Mouse (Mus musculus): ENCODE data around the gene Ankrd13a. TPM values are rescaled to one million over a fixed set of nuclear protein-coding genes. Genes with fewer than 3 reads are reported as not detected.
A peak's percentile ranks its signal among the peaks of the same experiment; 100 is the strongest.
"Not testable (repeated sequence)": the region's sequence is repeated elsewhere in the genome, so short reads cannot be mapped to it uniquely, and the experiment has no call there.

The Ankrd13a gene
- total RNA-seq, 2 experiments from 2014 or later, result 41.1 to 43.1 TPM

DNA sequence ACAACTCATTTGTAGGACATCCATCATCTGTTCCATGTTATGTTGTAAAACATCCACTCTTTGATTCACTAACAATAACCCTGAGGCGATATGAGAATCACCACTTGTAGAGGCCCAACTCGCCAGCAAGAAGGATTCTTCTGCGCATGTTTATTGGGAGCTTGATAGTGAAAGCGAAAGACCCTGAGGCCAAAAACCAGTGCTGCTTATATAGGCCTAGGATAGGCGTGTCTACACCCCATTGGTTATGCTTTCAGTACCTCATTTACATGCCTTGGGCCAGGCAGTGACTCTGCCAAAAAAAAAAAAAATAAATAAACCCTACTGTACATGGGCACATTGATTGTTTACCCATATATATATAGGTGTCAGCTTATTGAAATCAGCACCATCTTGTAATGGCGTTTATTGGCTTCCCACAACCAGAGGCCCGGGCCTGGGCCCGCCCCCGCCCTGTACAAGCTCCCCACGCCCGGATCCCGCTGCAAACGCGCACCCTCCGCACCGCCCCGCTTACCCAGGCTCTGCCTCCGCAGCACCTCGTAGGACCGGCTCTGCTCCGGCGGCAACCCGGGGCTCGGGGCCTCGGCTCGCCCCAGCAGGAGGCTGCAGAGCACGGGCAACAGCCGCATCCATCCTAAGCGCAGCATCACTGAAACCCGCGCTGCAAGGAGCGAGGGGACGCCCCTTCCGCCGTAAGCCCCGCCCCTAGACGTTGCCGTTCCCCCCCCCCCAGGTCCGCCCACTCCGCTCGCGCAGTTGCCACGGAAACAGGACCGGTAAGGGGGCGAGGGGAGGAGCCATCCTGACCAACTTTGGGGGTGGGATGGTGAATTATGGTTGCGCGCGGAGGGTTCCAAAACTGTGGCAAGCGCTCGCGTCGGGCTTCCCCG, 48.6 kb downstream of the Ankrd13a start, which contains the start of gene 1500011B03Rik:
Gene 1500011B03Rik, minus strand, starts transcription at position 673 of the 893 bp plus-strand sequence.
- peak; percentile 64 to 70 for DNase-seq (ENCODE audit: extremely low spot score in 1 of 2, low spot score in 1 of 2)

DNA sequence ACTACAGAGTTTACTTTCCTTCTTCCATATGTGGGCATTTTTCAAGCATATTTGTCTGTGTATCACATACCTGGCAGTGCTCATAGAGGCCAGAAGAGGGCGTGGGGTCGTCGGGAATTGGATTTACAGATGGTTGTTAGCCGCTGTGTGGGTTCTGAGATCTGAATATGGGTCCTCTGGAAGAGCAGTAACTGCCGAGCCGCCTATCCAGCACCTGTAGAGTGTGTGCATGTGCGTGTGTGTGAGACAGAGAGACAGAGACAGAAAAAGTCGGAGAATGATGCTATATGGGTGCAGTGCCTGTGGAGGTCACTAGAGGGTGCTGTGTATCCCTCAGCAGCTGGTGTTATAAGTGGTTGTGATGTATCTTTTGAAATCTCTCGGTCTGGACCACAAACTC, 49.7 kb downstream of the Ankrd13a start:
- DNase-seq (ENCODE audit: extremely low spot score in 1 of 2, low spot score in 1 of 2), result no peak

DNA sequence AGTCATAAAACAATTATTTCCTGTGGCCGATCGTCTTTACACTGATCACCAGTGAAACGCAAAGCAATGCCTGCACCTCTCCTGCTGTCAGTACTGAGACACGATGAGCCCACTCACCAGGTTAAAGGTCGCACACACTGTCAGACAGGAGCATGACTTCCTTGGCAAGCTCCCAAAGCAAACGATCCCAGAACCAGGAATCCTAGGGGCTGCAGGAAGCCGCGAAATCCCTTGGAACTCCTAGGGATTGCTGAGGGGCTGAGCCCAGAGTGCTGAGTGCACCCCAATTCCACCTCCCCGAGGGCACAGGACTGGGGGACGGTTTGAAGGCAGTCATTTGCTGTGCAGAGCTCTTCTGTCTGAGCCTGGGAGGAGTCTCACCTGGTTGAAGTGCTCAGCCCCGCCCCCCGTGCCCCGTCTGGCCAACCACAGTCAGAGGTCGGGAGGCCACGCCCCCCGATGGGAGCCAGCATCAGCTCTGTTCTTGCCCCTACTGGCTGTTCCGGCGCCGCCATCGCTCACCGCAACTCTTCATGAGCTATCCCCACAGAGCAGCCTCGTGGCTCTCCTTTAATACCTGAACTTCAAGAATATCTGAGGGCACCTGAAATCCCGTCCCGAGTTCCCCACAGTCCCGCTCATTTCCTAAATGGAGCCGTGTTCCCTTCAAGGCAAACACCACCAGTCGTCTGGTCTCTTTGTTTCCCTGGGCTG, 51.7 kb downstream of the Ankrd13a start:
- no peak for DNase-seq (ENCODE audit: extremely low spot score in 1 of 2, low spot score in 1 of 2)

DNA sequence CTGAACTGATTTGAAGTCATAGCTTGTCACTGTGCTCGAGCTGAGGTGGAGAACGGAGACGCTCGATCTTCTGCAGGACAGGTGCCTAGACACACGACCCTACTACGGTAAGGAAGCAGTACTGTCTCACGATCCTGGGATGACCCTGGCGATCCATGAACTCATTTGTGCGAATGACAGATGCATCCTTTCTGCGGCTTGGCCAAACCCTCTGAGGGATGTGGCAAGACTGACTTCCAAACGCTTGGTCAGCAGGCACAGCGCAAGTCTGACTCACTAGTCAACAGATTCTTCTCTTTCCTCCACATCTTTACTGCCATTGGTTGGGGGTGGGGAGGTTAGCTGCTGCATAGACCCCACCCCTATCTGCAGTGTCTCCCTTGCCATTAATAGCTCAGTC, 53.0 kb downstream of the Ankrd13a start:
- DNase-seq (ENCODE audit: extremely low spot score in 1 of 2, low spot score in 1 of 2), result no peak

DNA sequence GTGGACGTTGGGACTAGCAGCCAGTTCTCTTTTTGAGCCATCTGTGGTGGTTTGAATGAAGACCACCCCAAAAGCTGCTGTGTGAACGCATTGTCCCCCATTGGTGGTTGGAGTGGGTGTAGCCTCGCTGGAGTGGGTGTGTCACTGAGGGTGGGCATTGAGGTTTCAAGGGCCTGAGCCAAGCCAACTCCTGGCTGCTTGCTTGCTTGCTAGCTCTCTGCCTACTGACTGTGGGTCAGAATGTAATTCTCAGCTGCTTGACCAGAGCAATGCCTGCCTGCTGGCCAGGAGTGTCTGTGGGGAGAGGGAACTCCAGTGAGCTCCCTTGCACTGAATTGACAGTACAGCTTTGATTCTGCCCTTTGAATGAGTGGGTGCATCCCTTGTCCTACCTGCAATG, 55.3 kb downstream of the Ankrd13a start:
- DNase-seq (ENCODE audit: extremely low spot score in 1 of 2, low spot score in 1 of 2), result no peak

DNA sequence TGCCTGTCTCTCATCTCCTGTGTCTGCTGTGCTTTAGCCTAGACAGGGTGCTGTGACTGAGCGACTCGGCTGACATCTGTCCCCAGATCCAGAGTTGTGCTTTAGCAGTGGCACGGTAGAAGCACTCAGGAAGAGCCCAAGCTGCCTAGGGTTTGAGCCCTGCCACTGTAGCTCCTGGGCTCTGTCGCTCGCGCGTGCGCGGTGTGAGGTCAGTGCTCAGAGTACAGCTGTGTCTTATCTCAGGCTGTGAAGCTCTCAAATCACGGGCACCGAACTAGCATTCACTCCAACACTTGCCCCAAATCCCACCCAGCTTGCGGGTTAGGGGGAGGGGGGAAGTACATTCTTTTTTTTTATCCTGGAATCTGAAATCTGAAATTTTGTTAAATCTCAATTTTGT, 62.4 kb downstream of the Ankrd13a start:
- no peak for DNase-seq (ENCODE audit: extremely low spot score in 1 of 2, low spot score in 1 of 2)

DNA sequence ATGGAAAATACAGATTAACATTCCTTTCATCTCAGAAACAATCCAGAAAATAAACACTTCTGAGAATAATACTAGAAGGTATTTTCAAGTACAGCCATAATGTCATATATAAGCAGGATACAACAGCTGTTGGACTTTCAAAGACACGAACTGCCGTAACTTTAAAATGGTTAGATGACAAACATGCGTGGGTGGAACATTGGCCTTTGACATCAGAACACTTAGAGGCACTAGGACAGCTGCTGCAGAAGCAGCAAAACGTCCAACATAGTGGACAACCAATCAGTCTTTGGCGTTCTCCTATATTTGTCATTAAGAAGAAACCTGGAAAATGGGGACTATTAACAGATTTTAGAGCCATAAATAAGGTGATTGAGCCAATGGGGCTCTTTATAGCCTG, 66.0 kb downstream of the Ankrd13a start:
- DNase-seq (ENCODE audit: extremely low spot score in 1 of 2, low spot score in 1 of 2), result not testable (repeated sequence)

DNA sequence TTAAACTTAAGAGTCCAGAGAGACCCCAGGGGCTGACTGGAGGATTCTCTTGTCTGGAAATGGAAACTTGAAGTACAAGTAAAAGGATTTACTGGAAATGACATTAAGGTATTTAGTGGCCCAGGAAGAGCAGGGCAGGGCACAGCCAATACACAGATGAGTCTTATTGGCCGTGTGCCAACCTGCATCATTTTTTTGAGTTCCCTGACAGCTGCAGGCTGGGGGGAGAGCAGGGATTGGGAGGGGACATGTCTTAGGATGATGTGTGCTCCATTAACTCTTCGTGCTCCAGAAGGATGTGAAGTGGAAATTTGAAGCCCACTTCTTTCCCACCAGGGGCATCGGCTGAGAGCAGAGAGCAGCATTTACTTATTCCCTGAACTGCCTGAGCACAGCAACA, 67.7 kb downstream of the Ankrd13a start:
- not testable (repeated sequence) for DNase-seq (ENCODE audit: extremely low spot score in 1 of 2, low spot score in 1 of 2)

DNA sequence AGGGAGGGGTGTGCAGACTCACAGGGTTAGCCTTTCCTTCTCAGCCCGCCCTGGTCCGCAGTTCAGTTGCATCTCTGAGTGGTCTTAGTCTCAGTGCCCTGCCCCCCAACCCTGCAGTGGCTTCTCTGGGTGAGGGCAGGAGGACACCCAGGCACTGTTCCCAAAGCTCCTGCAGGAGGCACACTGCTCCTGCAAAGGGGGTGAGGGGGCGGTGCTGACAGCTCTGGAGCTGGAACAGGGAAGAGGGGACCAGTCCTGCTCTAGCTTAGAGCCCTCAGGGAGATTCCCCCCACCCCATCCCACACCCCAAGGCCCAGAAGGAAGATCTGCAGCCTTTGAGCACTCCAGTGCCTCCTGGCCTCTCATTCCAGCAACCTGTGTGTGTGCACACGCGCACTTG, 68.2 kb downstream of the Ankrd13a start:
- no peak for DNase-seq (ENCODE audit: extremely low spot score in 1 of 2, low spot score in 1 of 2)

DNA sequence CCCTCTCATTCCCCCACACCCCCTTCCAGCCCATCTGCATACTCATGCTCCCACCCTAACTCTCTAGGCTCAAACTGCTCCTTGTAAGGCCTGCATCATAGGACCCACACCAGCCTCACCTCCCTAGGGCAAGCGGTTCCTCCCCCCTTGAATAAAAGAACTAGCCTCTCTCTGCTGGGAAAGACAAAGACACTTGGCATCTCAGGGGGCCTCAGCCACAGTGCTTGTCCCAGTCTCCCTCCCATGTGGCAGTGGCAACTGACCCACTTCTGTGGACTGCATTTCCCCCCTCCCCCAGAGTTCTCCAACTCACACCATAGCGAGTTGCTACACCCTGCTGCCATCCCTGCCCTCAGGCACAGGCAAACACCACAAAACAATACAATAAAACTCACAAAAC, 69.9 kb downstream of the Ankrd13a start:
- DNase-seq (ENCODE audit: extremely low spot score in 1 of 2, low spot score in 1 of 2), result not testable (repeated sequence)

DNA sequence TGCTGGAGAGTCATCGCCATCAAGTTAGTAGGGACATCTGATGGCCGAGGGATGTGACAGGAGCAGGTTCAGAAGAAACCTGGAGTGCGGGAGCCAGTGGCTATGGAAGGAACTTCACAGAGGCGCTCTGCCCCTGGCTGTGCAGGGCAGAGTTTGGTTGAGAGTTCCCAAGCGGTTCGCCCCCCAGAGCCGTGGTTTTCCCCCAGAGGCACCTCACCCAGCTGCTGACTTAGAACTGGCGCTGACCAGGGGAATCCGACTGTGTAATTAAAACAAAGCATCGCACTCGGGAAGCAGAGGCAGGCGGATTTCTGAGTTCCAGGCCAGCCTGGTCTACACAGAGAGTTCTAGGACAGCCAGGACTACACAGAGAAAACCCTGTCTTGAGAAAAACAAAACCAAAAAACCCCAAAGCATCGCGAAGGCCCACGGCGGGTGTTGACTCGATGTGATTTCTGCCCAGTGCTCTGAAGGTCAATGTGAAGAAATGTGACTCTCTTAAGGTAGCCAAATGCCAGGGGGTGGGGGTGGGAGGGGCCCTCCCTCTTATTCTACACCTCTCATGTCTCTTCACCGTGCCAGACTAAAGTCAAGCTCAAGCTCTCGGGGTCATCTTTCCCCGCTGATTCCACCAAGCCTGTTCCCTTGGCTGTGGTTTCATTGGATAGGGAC, 77.2 kb downstream of the Ankrd13a start:
- no peak for DNase-seq (ENCODE audit: extremely low spot score in 1 of 2, low spot score in 1 of 2)

DNA sequence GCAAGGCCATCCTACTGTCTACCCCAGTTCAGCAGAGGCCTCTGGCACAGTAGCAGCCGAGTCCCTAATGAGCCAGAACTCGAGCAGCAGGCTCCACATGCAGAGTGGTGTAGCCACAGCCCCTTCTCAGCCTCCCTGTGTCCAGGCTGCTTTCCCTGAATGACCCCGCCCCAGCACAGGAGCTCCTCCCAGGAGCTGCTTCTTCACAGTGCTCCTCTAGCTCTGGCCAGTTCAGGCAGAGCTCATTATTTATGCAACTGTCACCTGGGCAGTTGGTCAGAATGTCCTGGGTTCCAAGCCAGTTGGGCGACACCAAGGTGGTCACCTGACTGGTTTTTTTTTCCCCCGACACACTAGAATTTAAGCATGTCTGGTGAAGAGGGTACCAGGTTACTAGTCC, 78.9 kb downstream of the Ankrd13a start, which contains the start of gene 4930519G04Rik:
Gene 4930519G04Rik, plus strand, starts transcription at position 301 of the 400 bp plus-strand sequence.
- not testable (repeated sequence) for DNase-seq (ENCODE audit: extremely low spot score in 1 of 2, low spot score in 1 of 2)

Small RNAs within 50 kb of the gene (microRNA-seq; reads per million reads assigned to microRNA genes)
- gene Mir6240, result 6.6 to 10.8 reads per million in 2 experiments

Other genes with a start within 250 kb of the Ankrd13a start
- gene Fam222a, start 206.7 kb upstream of the Ankrd13a start, total RNA-seq (2021), result 1 to 10 TPM; 5.1 to 6.6 TPM
- 1 to 10 TPM in 1 of 2 experiments, under 1 TPM in 1; 0.75 to 1.3 TPM for gene Trpv4, start 116.3 kb upstream of the Ankrd13a start, total RNA-seq (2021)
- 10 to 100 TPM; 36.7 to 46.2 TPM for gene Gltp, start 83.7 kb upstream of the Ankrd13a start, total RNA-seq (2021)
- gene Tchp, start 66.9 kb upstream of the Ankrd13a start, total RNA-seq (2021), result 10 to 100 TPM in 1 of 2 experiments, 1 to 10 TPM in 1; 9.3 to 14.4 TPM
- gene Git2, start 840 bp downstream of the Ankrd13a start, total RNA-seq (2021), result 10 to 100 TPM; 35.9 to 47.2 TPM
- 100 to 1,000 TPM; 162 to 172 TPM for gene 1500011B03Rik, start 48.8 kb downstream of the Ankrd13a start, total RNA-seq (2021)
- gene 4930519G04Rik, start 79.0 kb downstream of the Ankrd13a start, total RNA-seq (2021), result not detected
- gene Gm9936, start 84.0 kb downstream of the Ankrd13a start, total RNA-seq (2021), result under 1 TPM; 0.75 to 0.84 TPM
- 1 to 10 TPM; 1.8 to 1.9 TPM for gene Oasl2, start 122.3 kb downstream of the Ankrd13a start, total RNA-seq (2021)
- not detected for gene Oasl1, start 148.6 kb downstream of the Ankrd13a start, total RNA-seq (2021)
- 100 to 1,000 TPM; 209 to 211 TPM for gene 2210016L21Rik, start 167.5 kb downstream of the Ankrd13a start, total RNA-seq (2021)
- not detected for gene Hnf1a, start 196.4 kb downstream of the Ankrd13a start, total RNA-seq (2021)
- gene Sppl3, start 236.5 kb downstream of the Ankrd13a start, total RNA-seq (2021), result 10 to 100 TPM; 84.7 to 85.9 TPM